Mouse (Mus musculus) midbrain, embryonic 11.5 days (tissue): Measurements from ENCODE around the gene Cngb1. TPM values are rescaled to one million over a fixed set of nuclear protein-coding genes. Genes with fewer than 3 reads are reported as not detected.
A peak's percentile ranks its signal among the peaks of the same experiment; 100 is the strongest.

ENCODE experiments used
- ATAC-seq: fragments of 200-750 bp; cut with Nextera tagmentation; 2 replicates; pipeline ENCODE4 v1.8.0; 2017; ENCODE audit warnings: moderate TSS enrichment, moderate library complexity; ENCODE audit not compliant: low FRiP score
- DNase-seq: peaks from one replicate; pipeline ENCODE4 v3.0.0; 2015; ENCODE audit warnings: low spot score; ENCODE audit errors: missing footprints
- H3K27ac ChIP-seq: fragments of 300-500 bp; sonication (generic); 2 replicates; pipeline ENCODE4 v1.5.1; 2014; ENCODE audit warnings: low read depth, low read length
- H3K27me3 ChIP-seq: fragments of 300-500 bp; sonication (generic); 2 replicates; pipeline ENCODE4 v1.6.1; 2014; ENCODE audit warnings: mild to moderate bottlenecking, low read length, moderate library complexity, mixed read lengths; ENCODE audit not compliant: control insufficient read depth, insufficient read depth
- H3K36me3 ChIP-seq: fragments of 300-500 bp; sonication (generic); 2 replicates; pipeline ENCODE4 v1.6.1; 2014; ENCODE audit warnings: mild to moderate bottlenecking, low read length, moderate library complexity, mixed read lengths; ENCODE audit not compliant: control insufficient read depth, insufficient read depth
- H3K4me1 ChIP-seq: fragments of 300-500 bp; sonication (generic); 2 replicates; pipeline ENCODE4 v1.6.1; 2014; ENCODE audit warnings: low read length; ENCODE audit not compliant: control insufficient read depth, insufficient read depth
- H3K4me2 ChIP-seq: fragments of 300-500 bp; sonication (generic); 2 replicates; pipeline ENCODE4 v1.6.1; 2014; ENCODE audit warnings: mild to moderate bottlenecking, moderate library complexity
- H3K4me3 ChIP-seq: fragments of 300-500 bp; sonication (generic); 2 replicates; pipeline ENCODE4 v1.5.1; 2014; ENCODE audit warnings: low read depth, low read length
- H3K9ac ChIP-seq: fragments of 300-500 bp; sonication (generic); 2 replicates; pipeline ENCODE4 v1.6.1; 2014; ENCODE audit warnings: low read length
- H3K9me3 ChIP-seq: fragments of 300-500 bp; sonication (generic); 2 replicates; pipeline ENCODE4 v1.6.1; 2016; ENCODE audit warnings: low read length; ENCODE audit not compliant: control insufficient read depth
- WGBS: fragments of 180-500 bp; shearing (Covaris S2); extraction: QIAGEN DNeasy Blood & Tissue Kit; methylation state at CpG from one replicate; pipeline ENCODE4 v1.1.7; 2014; 5-methylcytosine and 5-hydroxymethylcytosine counted together
- polyA plus RNA-seq: library from polyadenylated mRNA; unstranded; fragments of >200 nt; fragmentation: Nextera tagmentation; extraction: Ambion mirVana; gene quantifications from 2 replicates; pipeline ENCODE4 v1.2.1, GENCODE M21; 2014

The Cngb1 gene
- polyA plus RNA-seq, 1 experiment from 2014 or later: 0.04 TPM

GRCm38 (mm10) chr8:95310342-95310970 is 4.1 kb upstream of the Cngb1 start, which contains the start of gene Tepp:
Tepp (plus strand) TSS chr8:95310566.
- no peaks in the 10 kb centered on the region for H3K9me3 ChIP-seq
- H3K4me1 ChIP-seq: peaks cover 5% of the 10 kb centered on the region; the same call in 1 of the 2 replicates
- 22% methylated on average over 6 of the region's 6 CpGs for WGBS
- H3K4me3 ChIP-seq: no peak within 1 kb of the TSS
- DNase-seq (peak; percentile 83), ATAC-seq (peak; percentile 71)
- no peak within 1 kb of the TSS for H3K27ac ChIP-seq
- no peaks in the 10 kb centered on the region for H3K36me3 ChIP-seq
- no peaks in the 10 kb centered on the region for H3K27me3 ChIP-seq
- no peak within 1 kb of the TSS for H3K9ac ChIP-seq
- no peak within 1 kb of the TSS for H3K4me2 ChIP-seq

DNA sequence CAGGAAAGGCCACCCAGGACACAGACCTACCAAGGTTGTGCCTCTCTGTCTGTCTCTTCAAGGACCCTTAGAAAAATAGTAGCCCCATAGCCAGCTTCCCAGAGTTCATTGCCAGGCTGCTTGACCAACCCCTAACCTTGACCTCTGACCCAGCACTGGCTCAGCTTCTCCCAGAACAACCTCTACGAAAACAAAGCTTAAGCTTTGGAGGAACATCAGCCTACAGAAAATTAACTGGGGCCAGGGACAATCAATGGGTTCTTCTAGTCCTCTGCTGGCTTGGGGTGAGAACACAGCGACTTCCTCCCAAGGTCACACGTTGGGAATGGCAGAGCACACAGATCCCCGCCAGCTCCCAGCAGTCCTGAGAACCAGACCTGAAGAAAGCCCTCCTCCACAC is 859 bp downstream of the Cngb1 start:
- WGBS: 71% methylated on average over 4 of the region's 4 CpGs
- H3K36me3 ChIP-seq: no peaks in the 10 kb centered on the region
- H3K4me2 ChIP-seq: no peak overlapping the region
- H3K9ac ChIP-seq: no peak overlapping the region
- H3K27ac ChIP-seq: no peak overlapping the region
- H3K27me3 ChIP-seq: no peaks in the 10 kb centered on the region
- H3K9me3 ChIP-seq: no peaks in the 10 kb centered on the region
- H3K4me1 ChIP-seq: peaks cover 3% of the 10 kb centered on the region; the same call in 1 of the 2 replicates
- H3K4me3 ChIP-seq: no peak overlapping the region
- DNase-seq (no peak), ATAC-seq (no peak)

- no peaks in the 10 kb centered on the region for H3K4me1 ChIP-seq
- H3K27ac ChIP-seq: no peak overlapping the region
- H3K9me3 ChIP-seq: no peaks in the 10 kb centered on the region
- ATAC-seq: no peak
- no peak for DNase-seq
- no peaks in the 10 kb centered on the region for H3K27me3 ChIP-seq
- no peak overlapping the region for H3K9ac ChIP-seq
- H3K36me3 ChIP-seq: no peaks in the 10 kb centered on the region
- H3K4me2 ChIP-seq: no peak overlapping the region
- no peak overlapping the region for H3K4me3 ChIP-seq
- 21% methylated on average over 5 of the region's 5 CpGs for WGBS
These were observed 4.0 kb downstream of the Cngb1 start for GRCm38 (mm10) chr8:95302410-95302809.

GRCm38 (mm10) chr8:95293891-95294290 is 12.5 kb downstream of the Cngb1 start:
- 82% methylated on average over 7 of the region's 7 CpGs for WGBS
- Histone ChIP-seq H3K4me2 (no peak overlapping the region), H3K36me3 (no peaks in the 10 kb centered on the region), H3K9me3 (no peaks in the 10 kb centered on the region), H3K27ac (no peak overlapping the region), H3K4me3 (no peak overlapping the region), H3K4me1 (no peaks in the 10 kb centered on the region), H3K9ac (no peak overlapping the region), H3K27me3 (no peaks in the 10 kb centered on the region)
- no peak for ATAC-seq
- no peak for DNase-seq

GRCm38 (mm10) chr8:95293172-95293571 is 13.2 kb downstream of the Cngb1 start:
- Histone ChIP-seq H3K4me3 (no peak overlapping the region), H3K36me3 (no peaks in the 10 kb centered on the region), H3K9ac (no peak overlapping the region), H3K9me3 (no peaks in the 10 kb centered on the region), H3K4me2 (no peak overlapping the region), H3K27me3 (no peaks in the 10 kb centered on the region), H3K27ac (no peak overlapping the region), H3K4me1 (no peaks in the 10 kb centered on the region)
- no peak for ATAC-seq
- no peak for DNase-seq
- WGBS: 86% methylated on average over 11 of the region's 11 CpGs

DNA sequence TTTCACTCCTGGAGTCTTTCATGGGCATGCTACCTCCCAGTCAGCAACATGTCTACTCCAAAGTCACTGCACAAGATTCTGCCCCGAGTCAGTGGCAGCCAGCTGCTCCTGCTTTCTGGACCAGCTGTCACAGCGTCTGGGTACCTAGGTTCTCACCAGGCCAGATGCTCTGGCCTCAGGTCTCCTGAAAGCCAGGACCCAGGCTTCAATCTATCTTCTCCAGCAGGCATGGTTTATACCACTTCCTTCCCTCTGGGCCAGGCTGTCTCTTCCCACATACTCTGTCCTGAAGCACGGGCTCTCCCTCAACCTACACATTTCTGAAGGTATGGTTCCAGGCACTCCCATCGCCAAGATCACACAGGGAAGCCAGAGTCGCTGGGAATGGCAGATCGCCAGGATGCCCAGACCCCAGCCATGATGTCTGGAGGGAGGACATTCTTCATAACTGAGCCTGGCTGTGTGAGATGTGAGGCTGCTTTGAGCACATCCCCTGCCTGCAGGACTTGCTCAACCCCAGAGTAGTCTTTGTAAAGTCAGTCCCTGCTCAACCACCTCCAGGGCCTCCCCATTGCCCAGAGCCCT is 17.2 kb downstream of the Cngb1 start:
- ATAC-seq: no peak
- no peak overlapping the region for H3K4me3 ChIP-seq
- no peaks in the 10 kb centered on the region for H3K27me3 ChIP-seq
- no peaks in the 10 kb centered on the region for H3K9me3 ChIP-seq
- DNase-seq: no peak
- H3K9ac ChIP-seq: no peak overlapping the region
- H3K4me1 ChIP-seq: no peaks in the 10 kb centered on the region
- WGBS: 80% methylated on average over 6 of the region's 6 CpGs
- no peak overlapping the region for H3K27ac ChIP-seq
- H3K4me2 ChIP-seq: no peak overlapping the region
- no peaks in the 10 kb centered on the region for H3K36me3 ChIP-seq

- Histone ChIP-seq H3K9ac (no peak overlapping the region), H3K4me2 (no peak overlapping the region), H3K4me1 (no peaks in the 10 kb centered on the region), H3K36me3 (no peaks in the 10 kb centered on the region), H3K4me3 (no peak overlapping the region), H3K27me3 (no peaks in the 10 kb centered on the region), H3K27ac (no peak overlapping the region), H3K9me3 (no peaks in the 10 kb centered on the region)
- ATAC-seq: no peak
- WGBS: 61% methylated on average over 5 of the region's 5 CpGs
- no peak for DNase-seq
These were observed 24.9 kb downstream of the Cngb1 start for GRCm38 (mm10) chr8:95281493-95281892.

GRCm38 (mm10) chr8:95272871-95273270 is 33.5 kb downstream of the Cngb1 start:
- Histone ChIP-seq H3K4me2 (no peak overlapping the region), H3K27me3 (no peaks in the 10 kb centered on the region), H3K4me3 (no peak overlapping the region), H3K27ac (no peak overlapping the region), H3K36me3 (no peaks in the 10 kb centered on the region), H3K9ac (no peak overlapping the region), H3K9me3 (no peaks in the 10 kb centered on the region), H3K4me1 (no peaks in the 10 kb centered on the region)
- DNase-seq (no peak), ATAC-seq (no peak)
- 26% methylated on average over 2 of the region's 2 CpGs for whole genome bisulfite sequencing

DNA sequence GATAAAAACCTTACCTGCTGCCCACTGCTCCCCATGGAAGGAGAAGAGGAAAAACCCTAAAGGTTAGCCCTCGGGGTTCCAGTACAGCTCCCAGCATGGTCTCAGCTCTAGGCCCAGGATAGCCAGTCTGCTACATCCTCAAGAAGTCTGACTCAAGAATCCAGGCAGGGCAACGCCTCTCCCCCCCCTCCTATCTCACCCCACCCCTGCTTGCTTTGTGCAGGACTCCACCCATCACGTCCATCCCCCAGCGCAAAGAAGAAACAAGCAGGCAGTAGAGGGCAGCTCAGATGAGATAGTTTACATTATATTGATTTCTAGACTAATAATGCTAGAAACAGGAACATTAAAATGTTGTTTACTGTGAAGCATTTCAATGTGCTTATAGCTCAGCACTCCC is 34.5 kb downstream of the Cngb1 start:
- Histone ChIP-seq H3K4me1 (no peaks in the 10 kb centered on the region), H3K4me2 (no peak overlapping the region), H3K9ac (no peak overlapping the region), H3K9me3 (no peaks in the 10 kb centered on the region), H3K4me3 (no peak overlapping the region), H3K27me3 (no peaks in the 10 kb centered on the region), H3K36me3 (no peaks in the 10 kb centered on the region), H3K27ac (no peak overlapping the region)
- WGBS: 37% methylated on average over 4 of the region's 4 CpGs
- no peak for ATAC-seq
- DNase-seq: no peak
